Mouse (Mus musculus): ENCODE measurements at regions not wholly inside any gene's neighbourhood (a gene's known extent, or its start where the extent isn't known, plus 50 kb on each side); places are given as distances from the start of the nearest gene placed in this dataset.

- Histone ChIP-seq H3K9ac (no peak overlapping the region), H3K27ac (replicated peaks) (no peak overlapping the region), H3K4me3 (replicated peaks) (no peak overlapping the region), H3K4me1 (replicated peaks) (no peaks in the 10 kb centered on the region), H3K9me3 (replicated peaks) (no peaks in the 10 kb centered on the region), H3K36me3 (replicated peaks) (no peaks in the 10 kb centered on the region), H3K4me2 (no peak overlapping the region), H3K27me3 (peaks cover 25% of the 10 kb centered on the region)
- ATAC-seq (ENCODE audit: insufficient read depth) = no peak
- WGBS (ENCODE audit: insufficient replicate concordance) = 56% methylated on average over 3 of the region's 3 CpGs
These were observed 57.5 kb downstream of the Tmem174 start for GRCm38 (mm10) chr13:98579731-98580130.

- Histone ChIP-seq H3K36me3 (replicated peaks) (no peaks in the 10 kb centered on the region), H3K27ac (replicated peaks) (no peak overlapping the region), H3K4me2 (no peak overlapping the region), H3K4me1 (replicated peaks) (no peaks in the 10 kb centered on the region), H3K4me3 (replicated peaks) (no peak overlapping the region), H3K9me3 (replicated peaks) (no peaks in the 10 kb centered on the region), H3K9ac (no peak overlapping the region), H3K27me3 (peaks cover 22% of the 10 kb centered on the region)
- peak; percentile 84 for ATAC-seq (ENCODE audit: insufficient read depth)
- WGBS (ENCODE audit: insufficient replicate concordance) = 55% methylated on average over 11 of the region's 11 CpGs
These were observed 58.7 kb downstream of the Tmem174 start for GRCm38 (mm10) chr13:98578426-98579066.

- Histone ChIP-seq H3K27ac (replicated peaks) (no peak overlapping the region), H3K4me1 (replicated peaks) (peaks cover 4% of the 10 kb centered on the region; the same call in 1 of the 2 replicates), H3K27me3 (peaks cover 43% of the 10 kb centered on the region), H3K4me3 (replicated peaks) (no peak overlapping the region), H3K4me2 (no peak overlapping the region), H3K36me3 (replicated peaks) (no peaks in the 10 kb centered on the region), H3K9ac (no peak overlapping the region), H3K9me3 (replicated peaks) (no peaks in the 10 kb centered on the region)
- 53% methylated on average over 3 of the region's 3 CpGs for WGBS (ENCODE audit: insufficient replicate concordance)
- ATAC-seq (ENCODE audit: insufficient read depth) = no peak
These were observed 61.1 kb downstream of the Tmem174 start for GRCm38 (mm10) chr13:98576061-98576460.

GRCm38 (mm10) chr13:98574057-98574323, 63.2 kb downstream of the Tmem174 start:
- Histone ChIP-seq H3K27ac (replicated peaks) (no peak overlapping the region), H3K4me1 (replicated peaks) (peaks cover 4% of the 10 kb centered on the region; the same call in 1 of the 2 replicates), H3K4me3 (replicated peaks) (no peak overlapping the region), H3K36me3 (replicated peaks) (no peaks in the 10 kb centered on the region), H3K27me3 (peaks cover 55% of the 10 kb centered on the region), H3K9me3 (replicated peaks) (no peaks in the 10 kb centered on the region), H3K4me2 (no peak overlapping the region), H3K9ac (no peak overlapping the region)
- no peak for ATAC-seq (ENCODE audit: insufficient read depth)
- WGBS (ENCODE audit: insufficient replicate concordance) = 32% methylated on average over 12 of the region's 12 CpGs

GRCm38 (mm10) chr13:98573261-98574056, 63.8 kb downstream of the Tmem174 start:
- Histone ChIP-seq H3K9ac (no peak overlapping the region), H3K4me1 (replicated peaks) (peaks cover 4% of the 10 kb centered on the region; the same call in 1 of the 2 replicates), H3K9me3 (replicated peaks) (no peaks in the 10 kb centered on the region), H3K36me3 (replicated peaks) (no peaks in the 10 kb centered on the region), H3K27me3 (peaks cover 55% of the 10 kb centered on the region), H3K4me2 (peak overlapping the region; percentile 59), H3K27ac (replicated peaks) (no peak overlapping the region), H3K4me3 (replicated peaks) (peak overlapping the region; percentile 25)
- WGBS (ENCODE audit: insufficient replicate concordance) = 25% methylated on average over 39 of the region's 39 CpGs
- ATAC-seq (ENCODE audit: insufficient read depth) = no peak

- 1% methylated on average over 50 of the region's 50 CpGs for WGBS (ENCODE audit: insufficient replicate concordance)
- Histone ChIP-seq H3K4me1 (replicated peaks) (peaks cover 4% of the 10 kb centered on the region; the same call in 1 of the 2 replicates), H3K4me3 (replicated peaks) (peak overlapping the region; percentile 25), H3K36me3 (replicated peaks) (no peaks in the 10 kb centered on the region), H3K9me3 (replicated peaks) (no peaks in the 10 kb centered on the region), H3K27me3 (peaks cover 55% of the 10 kb centered on the region), H3K4me2 (peak overlapping the region; percentile 59), H3K27ac (replicated peaks) (no peak overlapping the region), H3K9ac (no peak overlapping the region)
- ATAC-seq (ENCODE audit: insufficient read depth) = no peak
These were observed 64.5 kb downstream of the Tmem174 start for GRCm38 (mm10) chr13:98572581-98573260.

GRCm38 (mm10) chr13:98572011-98572570, 65.1 kb downstream of the Tmem174 start:
- no peak overlapping the region for H3K4me3 ChIP-seq (replicated peaks)
- ATAC-seq (ENCODE audit: insufficient read depth) = no peak

GRCm38 (mm10) chr13:98571051-98571450, 66.2 kb downstream of the Tmem174 start:
- H3K4me3 ChIP-seq (replicated peaks) = no peak overlapping the region
- 32% methylated on average over 3 of the region's 3 CpGs for WGBS (ENCODE audit: insufficient replicate concordance)
- H3K27ac ChIP-seq (replicated peaks) = no peak overlapping the region
- no peak overlapping the region for H3K4me2 ChIP-seq
- H3K36me3 ChIP-seq (replicated peaks) = no peaks in the 10 kb centered on the region
- H3K4me1 ChIP-seq (replicated peaks) = peaks cover 4% of the 10 kb centered on the region; the same call in 1 of the 2 replicates
- no peaks in the 10 kb centered on the region for H3K9me3 ChIP-seq (replicated peaks)
- H3K27me3 ChIP-seq = peaks cover 54% of the 10 kb centered on the region
- no peak overlapping the region for H3K9ac ChIP-seq
- no peak for ATAC-seq (ENCODE audit: insufficient read depth)

More at GRCm38 (mm10) chr13:98572011-98572570, 65.1 kb downstream of the Tmem174 start:
- no peaks in the 10 kb centered on the region for H3K36me3 ChIP-seq (replicated peaks)
- no peaks in the 10 kb centered on the region for H3K9me3 ChIP-seq (replicated peaks)
- peaks cover 55% of the 10 kb centered on the region for H3K27me3 ChIP-seq
- H3K27ac ChIP-seq (replicated peaks) = no peak overlapping the region
- H3K9ac ChIP-seq = no peak overlapping the region
- WGBS (ENCODE audit: insufficient replicate concordance) = 11% methylated on average over 11 of the region's 14 CpGs
- peak overlapping the region; percentile 59 for H3K4me2 ChIP-seq
- peaks cover 4% of the 10 kb centered on the region; the same call in 1 of the 2 replicates for H3K4me1 ChIP-seq (replicated peaks)

GRCm38 (mm10) chr13:98555693-98556092, 63.9 kb upstream of the Gm10320 start:
- no peaks in the 10 kb centered on the region for H3K36me3 ChIP-seq (replicated peaks)
- no peak overlapping the region for H3K27ac ChIP-seq (replicated peaks)
- no peak overlapping the region for H3K4me3 ChIP-seq (replicated peaks)
- H3K27me3 ChIP-seq = no peaks in the 10 kb centered on the region
- H3K9ac ChIP-seq = no peak overlapping the region
- no peak for ATAC-seq (ENCODE audit: insufficient read depth)
- WGBS (ENCODE audit: insufficient replicate concordance) = 67% methylated on average over 6 of the region's 6 CpGs
- no peak overlapping the region for H3K4me2 ChIP-seq
- no peaks in the 10 kb centered on the region for H3K9me3 ChIP-seq (replicated peaks)
- H3K4me1 ChIP-seq (replicated peaks) = no peaks in the 10 kb centered on the region

- ATAC-seq (ENCODE audit: insufficient read depth) = no peak
- Histone ChIP-seq H3K27ac (replicated peaks) (no peak overlapping the region), H3K4me2 (no peak overlapping the region), H3K9ac (no peak overlapping the region), H3K4me1 (replicated peaks) (no peaks in the 10 kb centered on the region), H3K36me3 (replicated peaks) (no peaks in the 10 kb centered on the region), H3K4me3 (replicated peaks) (no peak overlapping the region), H3K9me3 (replicated peaks) (no peaks in the 10 kb centered on the region), H3K27me3 (no peaks in the 10 kb centered on the region)
- WGBS (ENCODE audit: insufficient replicate concordance) = 66% methylated on average over 13 of the region's 13 CpGs
These were observed 59.7 kb upstream of the Gm10320 start for GRCm38 (mm10) chr13:98551471-98552020.

- Histone ChIP-seq H3K36me3 (replicated peaks) (no peaks in the 10 kb centered on the region), H3K27me3 (no peaks in the 10 kb centered on the region), H3K9ac (no peak overlapping the region), H3K9me3 (replicated peaks) (no peaks in the 10 kb centered on the region), H3K4me3 (replicated peaks) (no peak overlapping the region), H3K4me1 (replicated peaks) (no peaks in the 10 kb centered on the region), H3K27ac (replicated peaks) (no peak overlapping the region), H3K4me2 (no peak overlapping the region)
- no peak for ATAC-seq (ENCODE audit: insufficient read depth)
- 55% methylated on average over 5 of the region's 5 CpGs for WGBS (ENCODE audit: insufficient replicate concordance)
These were observed 55.4 kb upstream of the Gm10320 start for GRCm38 (mm10) chr13:98547223-98547622.
